Mouse (Mus musculus): ENCODE results near the gene Zc2hc1b.

GRCm38 (mm10) chr10:13127335-13127734 is 50.5 kb downstream of the Zc2hc1b start:
- peak; percentile 29 for TF ChIP-seq CTCF (IDR thresholded peaks at IDR 0.05; ENCODE audit: low read depth)
- TF ChIP-seq EP300 (IDR thresholded peaks at IDR 0.05; ENCODE audit: low read depth): no peak

Data from liver, postnatal 0 days (tissue).